Mouse (Mus musculus) adrenal gland, adult 18-20 months (tissue): ENCODE data around the gene Tjp3. TPM values are rescaled to one million over a fixed set of nuclear protein-coding genes. Genes with fewer than 3 reads are reported as not detected.
A peak's percentile ranks its signal among the peaks of the same experiment; 100 is the strongest.

Experiments used
- DNase-seq, 2 experiments: peaks; one replicate each; pipeline ENCODE4 v3.0.0; 2021 to 2022; ENCODE audit warnings: low spot score in 2 of 2
- total RNA-seq, 2 experiments: library from RNA; stranded (reverse); gene quantifications; 1 replicate in 1 of 2; 2 replicates in 1 of 2; pipeline ENCODE4 v1.2.3; 2021

The Tjp3 gene
- total RNA-seq, 2 experiments from 2014 or later, result 1.1 to 1.6 TPM

DNA sequence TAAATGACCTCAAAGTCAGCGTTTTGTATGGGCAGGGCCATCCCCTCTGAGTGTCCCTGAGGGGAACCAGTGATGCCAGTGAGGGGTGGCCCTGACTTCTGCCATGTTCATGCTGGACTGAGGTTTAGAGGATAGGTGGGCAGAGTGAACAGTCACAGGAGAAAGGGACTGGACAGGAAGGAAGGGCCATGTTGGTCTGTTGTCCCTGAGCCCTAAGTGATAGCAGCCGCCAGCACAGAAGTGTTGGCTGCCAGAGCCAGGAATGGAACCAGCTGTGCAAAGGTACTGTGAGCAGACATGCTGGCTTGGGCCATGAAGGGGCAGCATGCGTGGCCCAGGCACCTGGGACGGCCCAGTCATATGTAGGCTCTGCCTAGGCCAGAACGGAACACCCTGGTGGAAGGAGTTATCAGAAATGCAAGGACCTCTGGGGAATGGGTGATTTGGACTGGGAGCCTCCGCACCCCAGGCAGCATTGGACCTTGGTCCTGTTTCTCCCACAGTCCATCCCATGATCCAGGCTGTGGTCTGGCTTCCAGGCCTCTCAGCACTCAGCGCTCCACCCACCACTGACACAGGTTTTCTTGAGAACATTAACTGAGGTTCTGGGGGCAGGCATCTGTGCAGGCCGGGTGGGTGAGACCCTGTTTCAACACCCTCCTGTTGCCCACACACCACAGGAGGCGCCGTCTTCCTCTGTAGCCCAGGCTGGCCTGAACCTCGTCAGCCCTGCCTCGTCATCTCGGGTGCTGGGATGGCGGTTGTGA is 8.4 kb upstream of the Tjp3 start:
- no peak for DNase-seq

DNA sequence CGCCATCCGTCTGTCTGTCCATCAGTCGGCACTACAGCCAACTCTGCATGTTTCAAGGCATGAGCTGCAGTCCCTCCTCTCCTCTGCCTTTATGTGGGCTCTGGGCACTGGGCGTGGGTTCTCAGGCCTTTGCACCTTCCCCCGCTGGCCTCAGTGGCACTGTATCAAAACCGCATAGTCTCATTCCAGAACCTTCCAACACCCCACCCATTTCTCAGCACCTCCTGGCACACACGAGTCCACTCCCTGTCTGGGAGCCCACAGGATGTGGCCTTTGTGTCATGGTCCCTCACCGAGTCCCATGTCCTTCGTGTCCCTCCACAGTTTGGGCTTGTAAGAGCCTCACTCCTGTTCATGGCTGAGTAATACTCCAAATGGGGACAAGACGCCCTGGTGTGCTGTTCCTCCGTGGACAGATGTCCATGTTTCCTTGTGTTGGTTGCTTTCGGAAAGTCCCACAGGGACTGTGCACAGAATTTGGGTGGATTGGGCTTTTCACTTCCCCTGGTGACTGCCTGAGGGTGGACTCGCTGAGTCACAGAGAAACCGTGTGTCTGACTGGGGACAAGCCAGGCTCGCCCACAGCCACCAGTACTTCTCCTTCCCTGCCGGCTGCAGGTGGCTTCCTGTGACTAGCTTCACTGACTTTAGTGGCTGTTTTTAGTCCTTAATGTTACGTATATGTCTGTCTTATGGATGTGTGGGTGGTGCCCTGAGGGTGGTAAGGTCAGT is 7.2 kb upstream of the Tjp3 start:
- no peak for DNase-seq

DNA sequence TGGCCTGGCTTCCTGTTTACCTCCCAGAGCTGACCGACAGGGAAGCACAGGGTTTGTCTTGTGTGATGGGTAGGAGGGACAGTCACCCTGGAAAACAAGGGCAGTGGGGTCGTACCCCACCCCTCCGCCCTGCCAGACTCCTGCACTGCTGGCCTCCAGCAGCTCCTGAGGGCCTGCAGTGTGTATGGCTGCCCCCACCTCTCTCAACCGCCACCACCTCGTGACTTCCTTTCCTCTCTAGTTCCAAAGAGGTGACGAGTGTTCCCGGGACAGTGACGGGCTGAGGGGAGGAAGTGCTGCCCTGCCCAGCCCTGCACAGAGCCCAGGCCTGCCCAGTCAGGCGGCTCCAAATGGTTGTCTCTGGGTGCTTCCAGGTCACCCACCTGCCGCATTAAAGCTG is 6.5 kb upstream of the Tjp3 start:
- peak in 1 of 2 experiments; percentile 43 for DNase-seq

DNA sequence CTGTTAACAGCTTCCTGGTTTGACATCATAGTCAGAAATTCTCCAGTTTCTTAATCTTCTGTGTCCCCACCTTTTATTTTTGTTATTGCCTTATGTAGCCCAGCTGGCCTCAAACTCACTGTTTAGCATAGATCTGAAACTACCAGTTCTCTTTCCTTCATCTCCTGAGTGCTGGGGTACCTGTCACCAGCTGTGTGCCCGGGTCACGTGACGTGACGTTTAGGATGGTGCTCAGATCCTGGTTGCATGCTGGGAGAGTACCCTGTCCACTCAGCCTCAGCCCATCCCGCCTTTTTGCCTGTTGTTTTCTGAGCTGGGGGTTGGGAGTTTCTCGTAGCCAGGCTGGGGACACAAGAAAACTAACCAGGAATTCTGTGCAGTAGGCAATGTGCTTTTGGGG is 5.9 kb upstream of the Tjp3 start:
- no peak for DNase-seq

DNA sequence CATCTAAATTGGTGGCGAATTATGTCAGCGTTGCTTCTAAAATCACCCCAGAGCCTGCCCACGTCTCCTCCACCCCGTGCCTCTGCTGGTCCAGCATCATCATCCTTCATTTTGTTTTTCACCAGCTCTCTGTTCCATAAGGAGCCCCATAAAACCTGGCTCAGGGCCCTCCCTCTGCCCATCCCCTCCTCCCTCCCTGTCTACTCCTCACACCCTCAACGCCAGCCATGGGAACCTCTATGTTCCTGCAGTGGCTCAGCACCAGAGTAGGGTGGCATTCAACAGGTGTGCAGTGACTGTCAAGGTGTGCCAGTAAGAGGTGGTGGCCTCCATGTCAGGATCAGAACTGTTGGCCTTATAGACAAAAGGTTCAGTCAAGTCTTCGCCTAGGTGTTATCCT is 3.8 kb upstream of the Tjp3 start:
- no peak for DNase-seq

DNA sequence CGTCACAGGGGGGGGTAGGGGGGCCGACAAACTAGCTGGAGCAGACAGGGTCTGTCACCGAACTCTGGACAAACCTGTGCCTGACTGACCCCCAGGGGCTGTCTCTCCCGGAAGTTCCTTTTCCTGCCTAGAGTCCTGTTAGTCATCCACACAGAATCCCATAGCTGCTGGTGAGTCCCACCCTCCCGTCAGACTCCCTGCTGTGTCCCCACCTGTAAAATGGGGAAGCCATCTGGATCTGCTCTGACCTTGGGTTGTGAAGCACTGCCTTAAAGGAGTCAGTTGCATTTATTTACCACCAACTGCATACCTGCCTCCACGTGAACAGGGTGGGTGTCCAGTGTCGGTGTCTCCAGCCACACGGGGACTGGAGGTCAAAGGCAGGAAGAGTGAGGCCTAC is 3.1 kb upstream of the Tjp3 start:
- DNase-seq, result no peak

DNA sequence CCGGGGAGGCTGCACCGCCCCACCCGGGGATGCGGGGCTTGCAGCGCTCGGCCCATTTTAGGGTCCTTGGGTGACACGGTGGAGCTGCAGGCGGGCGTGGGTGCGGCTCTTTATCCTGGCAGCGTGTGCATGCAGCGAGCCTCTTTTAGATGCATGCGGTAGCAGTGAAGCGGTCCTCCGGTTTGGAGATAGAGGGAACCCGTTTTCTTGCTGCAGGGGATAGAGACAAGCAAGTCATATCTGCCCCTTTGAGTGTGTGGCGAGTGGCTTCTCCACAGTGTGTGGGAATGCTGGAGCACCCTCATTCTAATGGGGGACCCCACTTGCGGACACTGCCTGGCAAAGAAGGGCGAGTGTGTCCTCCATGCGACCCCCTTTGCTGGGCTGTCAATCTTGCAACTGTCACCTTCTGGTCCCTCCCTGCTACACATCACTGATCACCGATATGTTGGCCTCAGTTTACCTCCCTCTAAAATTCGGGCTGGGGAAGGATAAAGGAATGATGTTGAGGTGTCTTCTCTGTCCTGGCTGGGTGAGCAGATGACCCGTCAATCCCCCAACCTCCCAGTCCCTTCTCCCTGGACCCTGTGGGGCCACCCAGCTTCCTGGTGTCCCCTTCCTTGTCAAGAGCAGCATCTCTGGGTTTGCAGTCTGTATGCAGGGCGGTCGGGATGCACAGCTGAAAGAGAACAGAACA is 2.1 kb upstream of the Tjp3 start:
- DNase-seq, result no peak

DNA sequence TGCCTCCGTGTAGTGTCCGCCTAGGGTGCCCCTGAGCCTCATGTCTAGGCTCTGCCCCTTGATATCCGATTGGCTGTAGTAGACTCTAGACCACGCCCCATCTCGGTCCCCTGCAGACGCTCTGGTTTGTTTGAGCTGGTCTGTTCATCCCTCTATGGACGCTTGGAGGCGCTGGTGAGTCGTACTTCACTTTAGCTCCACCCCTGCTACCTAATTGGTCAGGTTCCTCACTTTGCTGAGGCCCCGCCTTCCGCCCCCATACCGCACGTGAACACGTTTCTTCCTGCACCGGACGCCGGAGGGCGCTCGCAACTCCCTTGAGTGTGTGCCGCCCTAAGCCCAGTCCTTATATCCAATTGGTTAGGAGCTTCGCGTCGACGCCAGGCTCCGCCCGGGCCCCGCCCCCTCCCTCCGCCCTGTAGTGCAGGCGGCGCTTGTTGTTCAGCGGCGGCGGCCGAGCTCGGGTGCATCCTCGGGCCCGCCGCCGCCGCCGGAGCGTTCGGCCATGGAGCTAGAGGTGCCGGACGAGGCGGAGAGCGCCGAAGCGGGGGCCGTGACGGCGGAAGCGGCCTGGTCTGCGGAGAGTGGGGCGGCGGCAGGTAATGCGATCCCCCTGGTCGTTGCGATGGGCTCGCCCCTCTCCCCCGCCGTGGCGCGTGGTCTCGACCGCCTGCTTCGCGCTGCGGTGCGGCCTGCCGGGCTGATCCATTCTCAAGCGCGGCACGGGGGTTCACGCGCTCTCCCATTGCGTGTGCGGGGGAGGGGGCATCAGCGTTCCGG is 1.4 kb upstream of the Tjp3 start, which contains the start of gene Pip5k1c:
Pip5k1c (plus strand) TSS at position 410 of the 780 bp plus-strand sequence.
- DNase-seq, result peak; percentile 97

DNA sequence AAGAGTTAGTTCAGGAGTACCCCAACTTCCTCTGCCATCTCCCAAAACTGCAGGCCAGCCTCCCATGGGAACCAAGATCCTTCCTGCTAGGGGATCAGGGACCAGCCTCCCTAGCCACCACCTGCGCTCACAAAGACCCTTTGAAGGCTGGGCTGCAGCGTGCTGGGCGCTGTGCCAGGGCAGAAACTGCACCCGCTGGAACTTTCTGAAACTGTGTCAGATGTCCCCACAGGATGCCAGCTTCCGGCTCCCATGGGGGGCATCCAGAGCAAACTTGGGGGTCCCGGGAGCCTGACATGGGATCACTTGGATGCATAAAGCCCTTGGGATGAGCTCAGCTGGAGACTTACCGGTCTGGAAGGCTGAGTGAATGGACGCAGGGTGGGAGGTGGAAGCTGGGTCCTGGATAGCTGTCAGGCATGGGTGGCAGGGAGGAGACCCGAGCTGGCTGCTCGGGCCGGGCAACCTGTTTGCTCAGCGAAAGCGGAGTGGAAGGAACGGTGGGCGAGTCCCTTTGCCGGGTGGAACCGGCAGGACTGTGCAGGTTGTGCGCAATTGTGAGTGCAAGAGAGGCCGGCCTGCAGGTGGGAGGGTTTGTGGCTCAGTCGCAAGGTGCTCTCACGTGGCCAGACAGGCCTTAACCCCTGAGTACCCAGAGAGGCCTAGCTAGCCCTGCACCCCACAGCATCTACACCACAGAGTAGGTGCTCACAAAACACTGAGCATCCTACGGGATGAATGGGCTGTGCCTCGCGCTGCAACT is 502 bp downstream of the Tjp3 start:
- no peak for DNase-seq

DNA sequence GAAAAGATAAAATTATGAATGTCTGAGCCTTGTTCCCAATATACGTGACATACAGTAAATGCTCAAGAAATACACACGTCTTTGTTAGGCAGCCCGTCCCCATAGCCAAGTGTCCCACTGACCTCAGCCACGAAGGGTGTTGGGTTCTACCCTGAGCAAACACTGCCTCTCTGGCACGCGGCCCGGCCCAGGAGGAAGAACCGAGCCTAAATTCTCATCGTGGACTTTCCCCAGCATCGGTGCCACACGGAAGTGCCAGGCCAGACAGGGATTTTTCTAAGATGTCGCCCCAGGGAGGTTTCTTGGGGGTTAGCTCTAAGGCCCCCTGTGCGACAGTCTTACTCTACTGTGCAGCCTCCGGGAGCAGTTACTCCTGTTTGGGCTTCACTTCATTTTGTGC is 1.6 kb downstream of the Tjp3 start:
- no peak for DNase-seq

DNA sequence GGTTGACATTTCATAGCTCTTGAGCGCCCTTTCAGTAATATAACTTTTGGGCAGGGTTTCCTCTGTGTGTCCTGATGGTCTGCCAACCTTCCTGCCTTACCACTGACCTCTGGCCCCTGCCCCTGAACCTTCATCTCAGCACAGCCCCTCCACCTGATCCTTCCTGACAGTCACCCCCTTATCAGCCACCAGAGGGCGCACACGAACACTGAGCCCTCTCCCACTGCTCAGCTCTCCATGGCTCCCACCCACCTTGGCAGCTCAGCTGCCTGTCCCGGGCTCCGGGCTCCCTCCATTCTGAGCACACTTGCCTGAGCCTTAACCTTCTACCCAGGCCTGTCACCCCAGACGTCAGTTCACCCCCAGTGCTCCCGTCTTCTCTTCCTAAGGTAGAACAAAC is 2.1 kb downstream of the Tjp3 start:
- DNase-seq, result peak; percentile 57 to 68

DNA sequence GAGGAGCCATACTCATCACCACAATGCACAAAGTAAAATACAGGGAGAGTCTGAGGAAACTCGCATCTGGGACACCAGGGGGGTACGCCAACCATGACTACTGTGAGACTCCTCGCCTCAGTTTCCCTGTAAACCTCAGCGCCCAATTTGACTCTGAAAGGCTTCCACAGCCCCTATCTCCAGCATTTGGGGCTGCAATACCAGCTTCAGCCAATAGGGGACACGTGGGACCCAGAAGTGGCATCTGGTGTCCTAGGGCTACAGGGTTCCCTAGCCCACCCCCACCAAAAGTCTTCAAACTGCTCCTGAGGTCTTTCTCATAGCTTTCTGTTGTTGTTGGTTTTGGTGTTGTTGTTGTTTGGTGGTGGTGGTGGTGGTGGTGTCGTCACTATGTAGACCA is 2.8 kb downstream of the Tjp3 start:
- peak in 1 of 2 experiments; percentile 49 for DNase-seq

DNA sequence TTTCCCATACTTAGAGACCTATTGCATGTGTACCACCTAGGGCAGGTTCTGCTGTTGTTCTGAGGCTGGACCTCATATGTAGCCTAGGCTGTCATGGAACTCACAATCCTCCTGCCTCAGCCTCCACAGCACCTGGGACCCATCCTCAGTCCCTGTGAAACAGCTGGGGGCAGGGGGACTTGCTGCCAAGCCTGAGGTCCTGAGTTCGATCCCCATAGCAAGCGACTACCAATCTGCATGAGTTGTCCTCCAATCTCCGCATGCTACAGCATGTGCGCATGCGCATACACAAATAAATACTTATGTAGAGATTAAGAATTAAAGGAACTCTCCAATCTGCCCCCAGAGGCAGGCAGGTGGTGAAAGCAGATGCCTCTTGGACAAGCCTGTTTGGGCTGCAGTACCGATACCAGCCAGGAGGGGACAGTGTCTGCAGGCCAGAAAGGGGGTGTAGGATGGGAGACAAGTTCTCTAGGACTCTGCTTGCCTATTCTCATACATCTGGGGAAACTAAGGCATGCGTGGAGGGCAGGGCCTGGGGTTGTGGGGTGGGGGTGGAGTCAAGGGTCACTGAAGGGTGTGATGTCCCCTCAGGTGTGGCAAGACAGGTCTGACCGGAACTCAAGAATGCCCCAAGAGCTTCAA is 3.7 kb downstream of the Tjp3 start:
- DNase-seq, result peak in 1 of 2 experiments; percentile 60

DNA sequence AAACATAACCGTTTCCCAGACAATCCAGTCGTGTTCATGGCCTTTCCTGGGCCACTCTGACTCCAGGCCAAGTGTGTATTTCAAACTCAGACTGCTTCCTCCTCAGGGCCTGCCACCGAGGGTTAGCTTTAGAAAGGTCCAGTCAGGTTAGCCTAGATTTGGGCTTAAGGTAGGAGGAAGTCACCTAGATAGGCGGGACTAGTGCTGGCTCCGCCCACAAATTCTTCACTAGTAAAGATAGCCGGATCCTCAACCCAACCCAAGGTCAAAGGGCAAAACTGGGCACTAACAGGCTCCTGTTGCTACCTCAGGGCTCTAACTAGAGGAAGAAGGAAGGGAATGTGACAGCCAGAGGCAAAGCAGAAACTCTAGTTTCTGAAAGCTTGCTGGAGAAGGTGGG is 4.8 kb downstream of the Tjp3 start:
- no peak for DNase-seq

DNA sequence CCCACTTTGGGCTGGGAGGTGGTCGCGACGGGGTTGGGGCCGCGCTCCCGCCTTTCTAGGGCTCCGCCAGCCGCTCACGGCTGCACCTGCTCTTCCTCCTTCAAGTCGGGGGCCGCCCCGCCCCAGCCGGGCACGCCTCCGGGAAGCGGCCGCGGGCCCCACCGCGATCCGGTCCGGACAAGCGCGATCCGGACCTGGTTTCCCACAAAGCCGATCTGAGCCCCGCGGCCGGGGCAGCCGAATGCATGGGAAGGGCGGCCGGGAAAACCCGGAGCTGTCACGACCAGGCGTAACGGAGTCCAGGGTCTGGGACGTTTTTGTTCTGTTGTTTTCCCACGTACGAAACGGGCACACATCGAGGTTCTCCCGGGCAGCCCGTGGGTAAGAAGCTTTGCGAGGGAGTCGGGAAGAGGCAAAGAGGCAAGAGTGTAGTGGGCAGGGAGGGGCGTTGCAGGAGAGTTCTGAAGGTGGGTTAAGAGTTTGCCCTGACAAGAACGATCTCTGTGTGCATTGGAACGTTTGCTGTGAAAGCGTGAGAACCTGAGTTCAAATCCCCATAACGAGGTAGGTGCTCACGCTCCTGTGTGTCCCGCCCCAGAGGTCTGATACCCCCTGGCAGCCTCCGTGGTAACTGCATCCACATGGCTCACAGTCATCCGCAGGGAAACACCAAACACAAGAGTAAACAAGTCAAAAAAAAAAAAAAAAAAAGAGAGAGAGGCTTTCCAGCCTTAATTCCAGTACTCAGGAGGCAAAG is 5.5 kb downstream of the Tjp3 start:
- peak; percentile 84 to 92 for DNase-seq

DNA sequence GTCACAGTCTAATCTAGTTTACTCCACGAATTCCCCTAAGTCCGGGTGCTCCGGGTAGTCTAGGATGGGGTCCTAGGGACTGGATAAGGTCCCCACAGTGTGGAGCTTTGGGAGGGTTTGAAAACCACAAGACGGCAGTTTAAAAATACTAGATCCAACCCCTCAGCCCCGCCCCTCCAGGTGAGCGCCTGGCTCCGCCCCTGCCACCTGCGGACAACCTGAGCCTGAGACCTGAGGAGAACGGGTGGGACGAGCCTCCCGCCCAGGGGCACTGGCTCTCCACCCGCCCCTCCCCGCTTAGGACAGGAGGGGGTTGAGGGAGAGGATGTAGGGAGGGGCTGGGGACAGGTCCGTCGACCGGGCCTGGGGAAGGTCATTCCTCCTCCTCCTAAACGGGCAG is 6.7 kb downstream of the Tjp3 start:
- no peak for DNase-seq

DNA sequence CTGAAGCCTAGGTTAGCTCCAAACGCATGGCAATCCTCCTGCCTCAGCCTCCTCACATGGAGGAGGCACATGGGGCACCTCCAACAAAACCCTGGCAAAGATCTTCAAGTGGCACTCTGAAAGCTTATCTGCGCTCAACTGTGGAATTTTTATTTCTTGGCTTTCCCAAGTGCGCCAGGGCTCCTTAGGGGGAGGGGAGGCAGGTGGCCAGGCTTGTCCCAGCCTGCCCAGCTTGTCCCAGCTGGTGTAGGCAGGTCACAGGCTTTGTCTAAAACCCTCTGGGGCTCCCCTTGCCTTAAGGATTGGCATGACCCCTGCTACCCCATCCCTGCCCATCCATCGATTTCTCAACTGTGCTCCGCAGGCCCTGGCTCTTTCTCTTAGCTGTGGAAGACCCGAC is 7.2 kb downstream of the Tjp3 start:
- DNase-seq, result no peak

DNA sequence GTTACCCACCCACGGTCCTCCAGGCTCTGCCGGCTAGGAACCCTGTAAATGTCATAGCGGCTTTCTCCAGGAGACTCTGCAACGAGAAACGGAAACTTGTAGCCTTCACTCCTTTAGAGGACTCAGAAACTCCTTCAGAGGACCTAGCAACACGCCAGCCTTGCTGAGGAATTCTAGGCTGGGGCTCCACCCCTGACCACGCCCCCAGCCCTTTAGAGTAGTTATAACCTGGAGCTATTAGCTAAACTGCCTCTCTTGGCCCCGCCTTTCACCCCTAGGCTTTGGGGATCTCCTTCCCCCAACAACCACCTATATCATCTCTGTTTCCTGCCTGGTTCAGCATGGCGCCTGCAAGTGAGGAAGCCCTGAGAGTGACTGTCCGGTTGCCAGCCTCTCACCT is 11.9 kb downstream of the Tjp3 start:
- no peak for DNase-seq

DNA sequence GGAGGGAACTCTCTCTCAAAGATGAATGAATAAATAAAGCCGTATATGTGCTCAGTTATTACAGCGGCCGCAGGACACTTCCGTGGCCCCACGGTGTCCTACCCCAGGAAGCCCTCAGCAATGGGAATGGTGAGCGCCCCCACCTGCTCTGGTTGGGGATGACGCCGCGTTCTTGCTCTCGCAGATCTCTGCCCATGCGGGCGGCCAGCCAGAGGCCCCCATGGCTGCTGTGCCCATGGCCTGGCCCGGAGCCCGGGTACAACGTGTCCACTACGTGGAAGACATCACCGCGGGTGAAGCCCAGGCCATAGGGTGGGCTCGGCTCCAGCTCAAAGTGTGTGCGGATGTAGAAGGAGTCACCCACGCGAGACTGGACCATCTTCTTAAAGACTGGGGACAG is 13.7 kb downstream of the Tjp3 start:
- DNase-seq, result no peak
